Mouse (Mus musculus) kidney, adult 2 months (tissue): Measurements from ENCODE around the gene Ssh1. TPM values are rescaled to one million over a fixed set of nuclear protein-coding genes. Genes with fewer than 3 reads are reported as not detected.
A peak's percentile ranks its signal among the peaks of the same experiment; 100 is the strongest.

Source experiments
- DNase-seq: peaks from one replicate; pipeline ENCODE4 v3.0.0; 2021
- H3K27ac ChIP-seq: fragments of 200-500 bp; 2 replicates; pipeline ENCODE4 v1.5.1; 2012; ENCODE audit warnings: low read depth, low read length, control low read depth, inconsistent platforms; ENCODE audit not compliant: insufficient read depth
- H3K27me3 ChIP-seq: fragments of 200-500 bp; replicated peaks from 2 replicates; pipeline ENCODE4 v1.6.1; 2012; ENCODE audit warnings: mild to moderate bottlenecking, moderate library complexity, low read length, inconsistent platforms; ENCODE audit not compliant: control insufficient read depth, insufficient read depth
- H3K36me3 ChIP-seq: fragments of 200-500 bp; 2 replicates; pipeline ENCODE4 v1.6.1; 2012; ENCODE audit warnings: mild to moderate bottlenecking, moderate library complexity, low read length, inconsistent platforms; ENCODE audit not compliant: control insufficient read depth, insufficient read depth
- H3K4me1 ChIP-seq: fragments of 200-500 bp; 2 replicates; pipeline ENCODE4 v1.6.1; 2011; ENCODE audit warnings: low read length; ENCODE audit not compliant: control insufficient read depth, insufficient read depth
- H3K4me3 ChIP-seq: fragments of 200-500 bp; 2 replicates; pipeline ENCODE4 v1.5.1; 2011; ENCODE audit warnings: mild to moderate bottlenecking, low read depth, low read length, control low read depth; ENCODE audit not compliant: insufficient read depth
- CTCF ChIP-seq: fragments of 200-500 bp; conservative IDR thresholded peaks from 2 replicates; pipeline ENCODE4 v1.5.1; 2011; ENCODE audit warnings: low read depth, mild to moderate bottlenecking, control low read depth, low read length, moderate library complexity, mixed read lengths; ENCODE audit not compliant: insufficient read depth, insufficient read length
- POLR2A ChIP-seq: fragments of 200-500 bp; IDR thresholded peaks from one replicate; pipeline ENCODE4 v1.6.1; 2011; ENCODE audit warnings: low read depth, low read length, control low read depth
- WGBS: fragments of 180-500 bp; shearing (Covaris S2); methylation state at CpG from one replicate; pipeline ENCODE4 v1.1.7; 2018; 5-methylcytosine and 5-hydroxymethylcytosine counted together
- polyA plus RNA-seq: library from polyadenylated mRNA; depleted of rRNA; stranded (reverse); fragments of >200 nt; gene quantifications from 2 replicates; pipeline ENCODE4 v1.2.3, GENCODE M21; 2012

Gene Ssh1
- polyA plus RNA-seq, 1 experiment = 11.3 TPM

GRCm38 (mm10) chr5:113985737-113986136 is 8.0 kb downstream of the Ssh1 start:
- H3K27ac ChIP-seq = peak overlapping the region; percentile 25
- peaks cover 23% of the 10 kb centered on the region for H3K4me1 ChIP-seq
- 65% methylated on average over 2 of the region's 2 CpGs for WGBS
- no peak overlapping the region for H3K4me3 ChIP-seq
- no peaks in the 10 kb centered on the region for H3K27me3 ChIP-seq
- no peak for DNase-seq
- no peaks in the 10 kb centered on the region for H3K36me3 ChIP-seq
- TF ChIP-seq POLR2A (no peak), CTCF (no peak)

- 89% methylated on average over 13 of the region's 13 CpGs for WGBS
- peaks cover 18% of the 10 kb centered on the region for H3K4me1 ChIP-seq
- TF ChIP-seq POLR2A = no peak
- no peak for TF ChIP-seq CTCF
- H3K36me3 ChIP-seq = no peaks in the 10 kb centered on the region
- no peak overlapping the region for H3K27ac ChIP-seq
- DNase-seq = no peak
- no peaks in the 10 kb centered on the region for H3K27me3 ChIP-seq
- no peak overlapping the region for H3K4me3 ChIP-seq
Measured at GRCm38 (mm10) chr5:113984025-113984740, 9.5 kb downstream of the Ssh1 start.

- no peaks in the 10 kb centered on the region for H3K36me3 ChIP-seq
- TF ChIP-seq CTCF (no peak), POLR2A (no peak)
- H3K27me3 ChIP-seq = no peaks in the 10 kb centered on the region
- H3K4me1 ChIP-seq = peaks cover 18% of the 10 kb centered on the region
- H3K4me3 ChIP-seq = no peak overlapping the region
- WGBS = 52% methylated on average over 6 of the region's 6 CpGs
- H3K27ac ChIP-seq = no peak overlapping the region
- no peak for DNase-seq
Measured at GRCm38 (mm10) chr5:113983541-113983940, 10.2 kb downstream of the Ssh1 start.

- no peaks in the 10 kb centered on the region for H3K27me3 ChIP-seq
- H3K36me3 ChIP-seq = no peaks in the 10 kb centered on the region
- WGBS = 50% methylated on average over 8 of the region's 8 CpGs
- H3K27ac ChIP-seq = no peak overlapping the region
- DNase-seq = peak; percentile 66
- no peak overlapping the region for H3K4me3 ChIP-seq
- TF ChIP-seq CTCF (no peak), POLR2A (no peak)
- H3K4me1 ChIP-seq = peaks cover 11% of the 10 kb centered on the region
Measured at GRCm38 (mm10) chr5:113981843-113982242, 11.9 kb downstream of the Ssh1 start.

- H3K36me3 ChIP-seq = no peaks in the 10 kb centered on the region
- no peak overlapping the region for H3K27ac ChIP-seq
- no peak for DNase-seq
- peaks cover 6% of the 10 kb centered on the region for H3K4me1 ChIP-seq
- WGBS = 72% methylated on average over 6 of the region's 6 CpGs
- no peak for TF ChIP-seq CTCF
- no peaks in the 10 kb centered on the region for H3K27me3 ChIP-seq
- H3K4me3 ChIP-seq = no peak overlapping the region
Measured at GRCm38 (mm10) chr5:113981171-113981570, 12.5 kb downstream of the Ssh1 start.

GRCm38 (mm10) chr5:113980511-113980910 is 13.2 kb downstream of the Ssh1 start:
- H3K27me3 ChIP-seq = no peaks in the 10 kb centered on the region
- 59% methylated on average over 1 of the region's 1 CpGs for WGBS
- DNase-seq = no peak
- TF ChIP-seq CTCF (no peak), POLR2A (no peak)
- H3K4me1 ChIP-seq = peaks cover 7% of the 10 kb centered on the region
- H3K27ac ChIP-seq = no peak overlapping the region
- H3K36me3 ChIP-seq = no peaks in the 10 kb centered on the region
- no peak overlapping the region for H3K4me3 ChIP-seq

- Histone ChIP-seq H3K27ac (no peak overlapping the region), H3K27me3 (no peaks in the 10 kb centered on the region), H3K4me1 (peaks cover 30% of the 10 kb centered on the region), H3K4me3 (no peak overlapping the region), H3K36me3 (no peaks in the 10 kb centered on the region)
- no peak for DNase-seq
- TF ChIP-seq POLR2A (no peak), CTCF (no peak)
- WGBS = 80% methylated on average over 8 of the region's 8 CpGs
Measured at GRCm38 (mm10) chr5:113977309-113977708, 16.4 kb downstream of the Ssh1 start.
